ENCODE assay signal across 9 mouse cellular contexts in the genomic region with DNA sequence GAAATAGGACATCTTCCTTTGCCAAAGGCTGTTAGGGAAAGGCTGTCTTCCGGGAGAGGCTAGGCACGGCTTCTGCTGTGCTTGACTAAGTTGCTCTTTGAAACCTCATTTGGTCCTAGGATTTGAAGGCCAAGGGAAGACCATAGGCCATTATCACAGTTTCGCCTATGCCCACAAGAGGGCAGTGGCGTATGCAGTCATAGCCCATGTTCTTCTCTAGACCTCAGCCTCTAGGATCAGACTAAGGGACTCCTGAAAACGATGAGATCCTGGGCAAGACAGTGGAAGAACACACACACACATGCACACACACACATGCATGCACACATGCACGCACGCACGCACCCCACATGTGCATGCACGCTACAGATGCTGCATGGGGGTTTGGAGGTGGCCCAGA.
DNase-seq lines count a peak whose midpoint lies in the region; ATAC-seq and TF ChIP-seq lines count a peak whose summit lies in the region.
"Had no signal": no experiment of that assay in that cellular context is flagged by ENCODE, and none has a peak within 500 bp of the region (broad histone marks: within the 10 kb centered on the region; RNA-seq: fewer than 3 reads in every experiment).

No protein-coding gene starts in this region.

- no peaks in the 10 kb centered on the region for H3K27me3 ChIP-seq in forebrain, embryonic 13.5 days
- H3K27me3 ChIP-seq in lung, embryonic 14.5 days (ENCODE audit: insufficient read depth, low read length): no peaks in the 10 kb centered on the region

- peaks cover 5% of the 10 kb centered on the region; the same call in 1 of the 2 replicates for H3K9me3 ChIP-seq in forebrain, embryonic 13.5 days (replicated peaks)
- no peaks in the 10 kb centered on the region for H3K9me3 ChIP-seq in lung, embryonic 14.5 days (ENCODE audit: low read depth, low read length)

- ATAC-seq in forebrain, embryonic 13.5 days: peak; percentile 68
- ATAC-seq in hematopoietic stem cell, adult 5-6 weeks (replicated peaks in 1 of 2; ENCODE audit: insufficient read depth in 1 of 2, low FRiP score in 2 of 2, low TSS enrichment in 1 of 2, low read depth in 1 of 2, poor library complexity in 2 of 2, severe bottlenecking in 2 of 2): peak; percentile 68 to 70
- ATAC-seq in lung, embryonic 14.5 days (ENCODE audit: insufficient read depth): peak; percentile 64

- WGBS in forebrain, embryonic 13.5 days: 41% methylated on average over 9 of the region's 9 CpGs
- WGBS in lung, embryonic 14.5 days: 33% methylated on average over 9 of the region's 9 CpGs

- peak; percentile 73 for DNase-seq in ES-CJ7 (ENCODE audit: low read depth, low spot score)
- DNase-seq in c-Kit-positive CD71-negative TER-119-negative erythroid progenitor cells, embryonic 14.5 days (ENCODE audit: low read depth): peak; percentile 66
- DNase-seq in layer of hippocampus, adult 2 months (ENCODE audit: low spot score in 2 of 2): peak; percentile 74 to 77
- peak; percentile 91 for DNase-seq in lung, embryonic 14.5 days
- DNase-seq in ovary, postnatal 10 days (ENCODE audit: low spot score): peak; percentile 33
- DNase-seq in thymus, postnatal 10 days (ENCODE audit: low spot score in 2 of 2): peak; percentile 39 to 62

- H3K36me3 ChIP-seq in forebrain, embryonic 13.5 days (ENCODE audit: poor library complexity, severe bottlenecking): no peaks in the 10 kb centered on the region
- H3K36me3 ChIP-seq in lung, embryonic 14.5 days (ENCODE audit: insufficient read depth): no peaks in the 10 kb centered on the region

- no peak overlapping the region for H3K27ac ChIP-seq in forebrain, embryonic 13.5 days
- peak overlapping the region; percentile 36; the same call in 1 of the 2 replicates for H3K27ac ChIP-seq in layer of hippocampus, adult 2 months
- no peak overlapping the region for H3K27ac ChIP-seq in lung, embryonic 14.5 days (ENCODE audit: low read depth)
- H3K27ac ChIP-seq: macrophage had no signal

- no peak overlapping the region for H3K4me2 ChIP-seq in forebrain, embryonic 13.5 days
- H3K4me2 ChIP-seq in lung, embryonic 14.5 days: no peak overlapping the region

- TF ChIP-seq CTCF in layer of hippocampus, adult 2 months (conservative IDR thresholded peaks at IDR 0.05): peak; percentile 92
- TF ChIP-seq CTCF in lung, embryonic 14.5 days (IDR thresholded peaks at IDR 0.05; ENCODE audit: low read depth): peak; percentile 98

- no peak overlapping the region for H3K9ac ChIP-seq in forebrain, embryonic 13.5 days
- no peak overlapping the region for H3K9ac ChIP-seq in lung, embryonic 14.5 days

- no peak overlapping the region for H3K4me3 ChIP-seq in forebrain, embryonic 13.5 days
- no peak overlapping the region for H3K4me3 ChIP-seq in layer of hippocampus, adult 2 months
- no peak overlapping the region for H3K4me3 ChIP-seq in lung, embryonic 14.5 days (ENCODE audit: low read depth, low read length)

- peaks cover 10% of the 10 kb centered on the region; the same call in 1 of the 2 replicates for H3K4me1 ChIP-seq in forebrain, embryonic 13.5 days
- H3K4me1 ChIP-seq in lung, embryonic 14.5 days (ENCODE audit: insufficient read depth): no peaks in the 10 kb centered on the region

Comparison
In these comparisons a context has a peak if more than half of its experiments do, and no peak if none do; other contexts are left out.
1. DNase-seq: peak in every context shown above with its lines; median percentile 91 in lung, embryonic 14.5 days; 76 in layer of hippocampus, adult 2 months; 73 in ES-CJ7; 66 in c-Kit-positive CD71-negative TER-119-negative erythroid progenitor cells, embryonic 14.5 days; 50 in thymus, postnatal 10 days; 33 in ovary, postnatal 10 days.